Mouse (Mus musculus): ENCODE measurements around the gene Sprr2a3.
"Not testable (repeated sequence)": the region's sequence is repeated elsewhere in the genome, so short reads cannot be mapped to it uniquely, and the experiment has no call there.

GRCm38 (mm10) chr3:92246245-92246644, 39.0 kb upstream of the Sprr2a3 start:
- not testable (repeated sequence) for TF ChIP-seq CTCF, EP300 (IDR thresholded peaks at IDR 0.05)
